Mouse (Mus musculus): ENCODE results near the gene Carmil2. TPM values are rescaled to one million over a fixed set of nuclear protein-coding genes. Genes with fewer than 3 reads are reported as not detected.

Gene Carmil2
- total RNA-seq (2021): under 1 TPM in 1 of 2 experiments, not detected in 1; 0.05 TPM
- long read RNA-seq, experiment 1: 0 reads
- long read RNA-seq, experiment 2: 0 reads

GRCm38 (mm10) chr8:105685796-105686308 is at the start of gene Carmil2:
Gene Carmil2 (plus strand): TSS chr8:105686274.
- DNase-seq (ENCODE audit: low spot score): peak; percentile 70

GRCm38 (mm10) chr8:105636963-105637510 is 49.0 kb upstream of the Carmil2 start, which contains the start of gene Agrp:
Gene Agrp (minus strand): TSS chr8:105637393.
- peak; percentile 36 for DNase-seq (ENCODE audit: low spot score)

GRCm38 (mm10) chr8:105637601-105638041 is 48.5 kb upstream of the Carmil2 start:
- DNase-seq (ENCODE audit: low spot score): no peak

GRCm38 (mm10) chr8:105638510-105638909 is 47.6 kb upstream of the Carmil2 start:
- no peak for DNase-seq (ENCODE audit: low spot score)

DNA sequence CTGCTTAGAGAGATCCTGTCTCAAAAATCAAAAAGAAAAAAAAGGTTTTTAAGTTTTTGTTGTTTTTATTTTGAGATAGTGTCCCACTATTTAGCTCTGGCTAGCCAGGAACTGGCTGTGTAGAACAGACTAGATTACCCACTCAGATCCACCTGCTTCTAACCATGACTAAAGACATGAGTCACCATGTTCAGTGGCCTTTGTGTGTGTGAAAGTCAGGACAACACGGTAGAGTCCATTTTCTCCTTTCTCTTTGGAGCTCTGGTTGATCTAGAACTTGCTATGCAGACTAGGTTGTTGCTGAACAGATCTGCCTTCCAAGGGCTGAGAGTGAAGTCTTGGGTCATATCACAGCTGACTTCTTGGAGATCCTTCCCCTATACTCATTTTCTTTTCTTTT is 46.2 kb upstream of the Carmil2 start:
- DNase-seq (ENCODE audit: low spot score): no peak

DNA sequence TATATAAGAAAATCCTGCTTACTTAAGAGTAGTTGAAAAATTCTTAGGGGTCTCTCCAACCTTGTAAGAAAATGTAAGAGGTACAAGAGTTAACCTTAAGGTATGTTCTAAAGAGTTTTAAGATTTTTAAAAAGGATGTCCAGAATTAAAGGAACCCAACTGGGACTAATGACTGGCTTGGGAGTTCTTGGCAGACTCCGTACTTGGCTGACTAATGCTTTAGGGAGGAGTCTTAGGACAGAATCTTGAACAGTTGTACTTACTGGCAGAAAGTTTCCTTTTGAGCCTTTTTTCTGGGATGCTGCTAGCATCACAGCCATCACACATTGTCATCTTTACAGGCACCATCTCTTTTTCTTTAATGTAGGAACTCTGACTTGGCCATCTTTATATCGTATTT is 45.6 kb upstream of the Carmil2 start:
- DNase-seq (ENCODE audit: low spot score): peak; percentile 43

- DNase-seq (ENCODE audit: low spot score): no peak
These were observed 40.9 kb upstream of the Carmil2 start for GRCm38 (mm10) chr8:105645205-105645604.

GRCm38 (mm10) chr8:105648929-105649328 is 37.1 kb upstream of the Carmil2 start:
- no peak for DNase-seq (ENCODE audit: low spot score)

GRCm38 (mm10) chr8:105657641-105658040 is 28.4 kb upstream of the Carmil2 start:
- DNase-seq (ENCODE audit: low spot score): no peak

DNA sequence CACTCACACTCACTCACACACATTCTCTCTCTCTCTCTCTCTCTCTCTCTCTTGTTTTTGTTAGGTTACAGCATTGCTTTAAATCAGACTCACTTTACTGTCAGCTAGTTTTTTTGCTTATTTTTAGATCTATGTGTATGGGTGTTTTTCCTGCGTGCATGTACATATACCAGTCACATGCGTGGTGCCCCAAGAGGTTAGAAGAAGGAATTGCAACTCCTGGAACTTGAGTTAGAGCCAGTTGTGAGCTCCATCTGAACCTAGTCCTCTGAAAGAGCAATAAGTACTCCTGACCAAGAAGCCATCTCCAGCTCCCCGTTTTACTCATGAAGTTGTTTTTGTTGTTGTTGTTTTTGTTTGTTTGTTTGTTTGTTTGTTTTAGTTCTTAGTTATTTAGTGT is 24.9 kb upstream of the Carmil2 start:
- peak; percentile 28 for DNase-seq (ENCODE audit: low spot score)

- DNase-seq (ENCODE audit: low spot score): no peak
These were observed 8.2 kb upstream of the Carmil2 start for GRCm38 (mm10) chr8:105677891-105678290.

DNA sequence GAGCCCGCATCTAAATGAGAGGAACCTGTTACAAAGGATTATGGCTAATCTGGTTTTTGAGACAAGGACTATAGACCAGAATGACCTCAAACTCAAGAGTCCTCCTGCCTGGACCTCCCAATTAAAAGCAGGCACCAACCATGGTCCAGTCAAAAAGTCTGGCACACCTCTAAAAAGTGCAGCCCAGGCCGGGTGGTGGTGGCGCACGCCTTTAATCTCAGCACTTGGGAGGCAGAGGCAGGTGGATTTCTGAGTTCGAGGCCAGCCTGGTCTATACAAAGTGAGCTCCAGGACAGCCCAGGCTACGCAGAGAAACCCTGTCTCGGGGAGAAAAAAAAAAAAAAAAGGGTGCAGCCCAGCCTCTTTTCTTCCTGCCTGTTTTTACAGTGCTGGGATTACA is 749 bp upstream of the Carmil2 start:
- no peak for DNase-seq (ENCODE audit: low spot score)

- DNase-seq (ENCODE audit: low spot score): no peak
These were observed 477 bp downstream of the Carmil2 start for GRCm38 (mm10) chr8:105686551-105686950.

DNA sequence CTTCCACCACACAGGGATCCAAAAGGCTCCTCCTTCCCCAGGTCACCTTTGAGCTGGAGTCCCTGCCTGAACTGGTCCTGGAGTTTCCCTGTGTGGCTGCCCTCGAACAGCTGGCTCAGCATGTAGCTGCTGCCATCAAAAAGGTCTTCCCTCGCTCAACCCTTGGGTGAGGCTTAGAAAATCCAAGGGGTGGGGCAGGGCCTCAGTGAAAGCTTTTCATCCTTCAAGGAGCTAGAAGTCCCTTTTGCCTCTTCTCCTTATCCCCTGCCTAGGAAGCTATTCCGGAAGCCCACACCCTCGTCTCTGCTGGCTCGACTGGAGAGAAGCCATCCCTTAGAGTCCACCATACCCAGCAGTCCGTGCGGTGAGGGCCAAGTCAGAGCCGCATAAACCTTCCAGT is 1.4 kb downstream of the Carmil2 start:
- no peak for DNase-seq (ENCODE audit: low spot score)

DNA sequence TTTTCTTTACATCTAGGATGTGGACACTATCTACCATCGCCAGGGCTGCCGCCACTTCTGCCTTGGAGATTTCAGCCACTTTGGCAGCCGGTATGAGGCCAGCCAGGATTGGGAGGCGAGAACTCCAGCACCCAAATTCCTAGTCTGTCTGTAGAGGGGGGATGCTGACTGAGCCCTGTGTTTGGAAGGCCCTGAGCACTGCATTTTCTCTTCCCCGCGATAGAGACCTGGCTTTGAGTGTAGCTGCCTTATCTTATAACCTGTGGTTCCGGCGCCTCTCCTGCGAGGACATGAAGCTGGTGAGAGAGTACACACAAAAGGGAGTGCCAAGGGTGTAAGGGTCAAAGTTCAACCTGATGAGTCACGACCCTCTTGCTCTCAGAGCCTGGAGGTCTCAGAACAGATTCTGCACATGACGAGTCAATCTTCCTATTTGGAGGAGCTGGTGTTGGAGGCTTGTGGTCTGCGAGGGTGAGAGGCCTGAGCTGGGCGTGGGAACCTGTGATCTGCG is 2.2 kb downstream of the Carmil2 start:
- no peak for DNase-seq (ENCODE audit: low spot score)

DNA sequence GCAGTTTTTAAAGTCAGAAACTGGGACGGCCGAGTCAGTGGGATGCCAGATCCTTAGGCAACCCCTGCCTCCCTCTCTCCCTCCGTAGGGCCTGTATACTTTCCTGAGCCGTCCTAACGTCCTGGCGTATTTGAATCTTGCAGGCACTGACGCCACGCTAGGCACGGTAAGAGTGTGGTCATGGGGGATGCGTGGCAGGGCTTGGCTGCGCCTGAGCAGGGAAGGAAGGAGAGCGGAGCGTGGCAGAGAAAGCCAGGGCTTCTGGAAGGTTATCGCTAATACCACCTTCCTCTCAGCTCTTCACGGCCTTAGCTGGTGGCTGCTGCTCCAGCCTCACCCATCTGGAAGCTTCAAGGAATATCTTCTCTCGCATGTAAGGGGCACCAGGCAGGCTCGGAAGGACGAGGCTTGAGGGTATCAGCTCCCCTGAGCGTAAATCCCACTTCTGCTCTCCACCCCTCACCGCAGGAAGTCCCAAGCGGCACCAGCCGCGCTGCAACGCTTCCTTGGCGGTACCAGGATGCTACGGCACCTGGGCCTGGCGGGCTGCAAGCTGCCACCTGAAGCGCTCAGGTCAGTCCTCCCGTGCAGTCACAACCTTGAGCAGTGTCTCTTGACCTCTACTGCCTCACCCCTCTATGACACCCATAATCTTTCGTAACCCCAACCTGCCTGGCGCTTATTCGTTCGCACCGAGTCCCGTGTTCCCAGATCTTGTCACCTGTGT is 3.3 kb downstream of the Carmil2 start:
- DNase-seq (ENCODE audit: low spot score): no peak

DNA sequence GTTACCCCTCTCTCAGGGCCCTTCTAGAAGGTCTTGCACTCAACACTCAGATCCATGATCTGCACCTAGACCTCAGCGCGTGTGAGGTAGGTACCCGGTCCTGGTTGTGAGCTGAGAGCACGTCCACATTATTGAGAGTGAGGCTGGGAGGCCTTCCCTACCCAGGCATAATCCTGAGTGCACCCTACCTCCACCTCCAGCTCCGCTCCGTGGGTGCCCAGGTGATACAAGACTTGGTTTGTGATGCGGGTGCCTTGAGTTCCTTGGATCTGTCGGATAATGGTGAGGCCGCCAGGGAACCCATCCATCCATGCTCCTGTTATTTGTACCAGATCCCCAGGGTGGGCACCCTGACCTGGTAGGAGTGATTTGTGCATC is 3.9 kb downstream of the Carmil2 start:
- no peak for DNase-seq (ENCODE audit: low spot score)

- no peak for DNase-seq (ENCODE audit: low spot score)
These were observed 4.9 kb downstream of the Carmil2 start for GRCm38 (mm10) chr8:105690978-105691377.

DNA sequence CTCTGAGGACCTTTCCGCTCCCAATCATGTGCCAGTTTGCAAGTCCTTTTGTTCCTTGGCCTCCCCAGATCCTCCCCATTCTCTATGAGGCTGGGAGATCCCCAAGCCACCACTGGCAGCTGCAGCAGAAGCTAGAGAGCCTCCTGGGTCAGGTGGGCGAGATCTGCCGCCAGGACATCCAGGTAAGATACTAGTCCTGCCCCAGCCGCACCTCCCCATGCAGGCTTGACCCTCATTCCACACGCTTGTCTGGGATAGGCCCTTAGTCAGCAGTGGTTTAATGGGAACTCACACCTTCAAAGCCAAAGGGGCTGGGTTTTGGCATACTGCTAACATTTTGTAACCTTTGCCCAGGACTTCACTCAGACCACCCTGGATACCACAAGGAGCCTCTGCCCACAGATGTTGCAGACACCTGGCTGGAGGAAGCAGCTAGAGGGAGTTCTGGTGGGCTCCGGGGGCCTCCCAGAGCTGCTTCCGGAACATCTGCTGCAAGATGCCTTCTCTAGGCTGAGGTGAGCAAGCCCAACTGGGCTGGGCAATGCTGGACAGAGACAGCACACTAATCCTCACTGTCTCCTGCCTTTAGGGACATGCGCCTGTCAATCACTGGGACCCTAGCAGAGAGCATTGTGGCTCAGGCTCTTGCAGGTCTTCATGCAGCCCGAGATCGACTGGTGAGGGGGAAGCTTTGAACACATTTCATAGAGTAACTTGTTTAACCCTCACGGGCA is 6.5 kb downstream of the Carmil2 start:
- DNase-seq (ENCODE audit: low spot score): no peak

- DNase-seq (ENCODE audit: low spot score): peak; percentile 52
These were observed 7.6 kb downstream of the Carmil2 start for GRCm38 (mm10) chr8:105693648-105694047.

- DNase-seq (ENCODE audit: low spot score): no peak
These were observed 8.2 kb downstream of the Carmil2 start for GRCm38 (mm10) chr8:105694051-105694799.

Measured in gastrocnemius, adult 18-20 months (tissue).